Mouse (Mus musculus) spleen, embryonic (tissue): ENCODE measurements around the gene Ube2c.

ENCODE experiments used
- CTCF ChIA-PET: fragments of 350-600 bp; sonication (Branson Sonifier 250); formaldehyde crosslinking; loops from one replicate; lab custom pipeline; 2022; lab: Charles Lee

Gene Ube2c

DNA sequence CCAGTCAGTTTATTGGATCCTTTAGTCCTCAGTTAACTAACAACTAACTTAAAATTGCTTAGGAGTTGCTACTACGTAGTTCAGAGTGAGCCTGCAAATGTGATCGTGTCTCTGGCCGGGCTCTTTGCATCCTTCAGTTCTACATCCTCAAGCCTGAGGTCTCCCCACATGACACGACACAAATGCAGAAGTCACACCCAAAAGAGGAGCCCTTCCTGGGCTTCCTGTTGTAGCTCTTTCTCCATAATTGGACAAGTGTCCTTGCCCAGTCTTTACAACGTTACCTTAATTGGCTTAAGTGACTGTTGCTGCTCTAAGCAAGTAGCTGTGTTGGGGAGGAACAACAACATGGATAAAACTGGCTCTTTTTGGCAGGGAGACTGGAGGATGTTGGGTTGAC is 45.6 kb downstream of the Ube2c start:
- CTCF ChIA-PET, result no interaction called here

DNA sequence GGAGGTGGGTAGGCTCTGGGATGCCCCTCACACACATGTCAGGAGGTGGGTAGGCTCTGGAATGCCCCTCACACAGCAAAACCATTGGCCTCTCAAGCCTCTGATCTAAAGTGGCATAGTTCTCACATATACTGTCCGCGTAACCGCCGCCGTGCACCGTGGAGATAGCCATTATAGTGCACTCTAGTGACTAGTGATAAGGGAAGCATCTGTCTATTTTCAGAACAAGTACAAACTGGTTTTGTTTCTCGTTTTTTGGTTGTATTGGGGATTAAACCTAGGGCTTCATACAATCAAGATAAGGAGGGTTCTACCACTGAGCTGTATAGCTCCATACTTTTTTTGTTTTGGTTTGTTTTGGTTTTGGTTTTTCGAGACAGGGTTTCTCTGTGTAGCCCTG is 46.1 kb downstream of the Ube2c start:
- CTCF ChIA-PET, result no interaction called here

DNA sequence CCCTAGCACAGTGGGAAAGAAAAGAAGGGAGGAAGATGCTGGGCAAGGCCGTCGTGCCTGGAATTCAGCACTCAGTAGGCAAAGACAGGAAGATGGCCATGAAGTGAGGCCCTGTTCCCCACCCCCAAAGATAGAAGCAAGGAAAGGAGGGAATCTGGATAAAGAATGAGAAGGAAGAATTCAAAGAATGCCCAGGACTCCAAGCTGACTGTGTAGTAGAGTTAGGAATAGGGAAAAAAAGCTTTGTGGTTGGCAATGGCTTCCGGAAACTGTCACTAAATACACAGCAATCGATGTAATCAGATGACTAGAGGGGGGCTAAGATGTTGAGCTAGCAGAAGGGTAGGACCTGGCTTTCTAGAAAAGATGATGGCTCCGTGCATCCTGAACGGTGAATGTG is 47.5 kb downstream of the Ube2c start:
- CTCF ChIA-PET, result no interaction called here

DNA sequence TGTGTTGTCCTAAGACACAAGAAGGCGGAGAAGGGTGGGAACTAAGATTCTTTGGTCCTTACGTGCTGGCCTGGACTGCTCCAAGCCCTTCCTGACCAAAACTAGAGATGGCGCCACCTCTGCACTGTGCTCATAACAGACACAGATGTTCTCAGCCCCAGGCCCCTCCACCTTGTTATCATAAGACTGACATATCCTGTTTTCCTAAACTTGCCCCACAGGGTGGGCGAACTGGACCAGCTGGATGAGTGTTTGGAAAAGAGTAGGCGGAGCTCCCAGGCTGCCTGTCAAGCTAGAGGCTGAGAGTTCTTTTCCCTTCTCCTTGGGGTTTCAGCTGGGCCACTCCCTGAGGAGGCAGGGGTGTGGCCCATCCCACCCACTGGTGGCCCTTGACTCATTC is 48.0 kb downstream of the Ube2c start:
- CTCF ChIA-PET, result no interaction called here

DNA sequence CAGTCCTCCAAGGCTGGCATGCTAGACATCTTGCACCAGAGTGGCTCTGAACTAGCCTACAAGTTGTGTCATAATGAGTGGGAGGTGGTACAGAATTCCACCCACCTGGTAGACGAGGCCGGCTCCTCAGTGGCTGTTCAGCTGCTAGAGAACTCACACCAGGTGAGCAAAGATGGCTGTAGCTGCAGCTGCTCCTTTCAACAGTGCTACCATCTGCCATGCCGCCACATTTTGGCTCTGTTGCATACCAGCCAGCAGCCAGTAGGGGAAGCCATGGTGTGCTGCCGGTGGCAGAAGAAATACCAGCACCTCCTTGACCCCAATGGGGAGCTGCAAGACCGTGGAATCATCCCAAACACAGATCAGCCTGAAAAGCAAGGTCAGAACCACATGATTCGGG is 51.4 kb downstream of the Ube2c start:
- CTCF ChIA-PET, result no interaction called here

DNA sequence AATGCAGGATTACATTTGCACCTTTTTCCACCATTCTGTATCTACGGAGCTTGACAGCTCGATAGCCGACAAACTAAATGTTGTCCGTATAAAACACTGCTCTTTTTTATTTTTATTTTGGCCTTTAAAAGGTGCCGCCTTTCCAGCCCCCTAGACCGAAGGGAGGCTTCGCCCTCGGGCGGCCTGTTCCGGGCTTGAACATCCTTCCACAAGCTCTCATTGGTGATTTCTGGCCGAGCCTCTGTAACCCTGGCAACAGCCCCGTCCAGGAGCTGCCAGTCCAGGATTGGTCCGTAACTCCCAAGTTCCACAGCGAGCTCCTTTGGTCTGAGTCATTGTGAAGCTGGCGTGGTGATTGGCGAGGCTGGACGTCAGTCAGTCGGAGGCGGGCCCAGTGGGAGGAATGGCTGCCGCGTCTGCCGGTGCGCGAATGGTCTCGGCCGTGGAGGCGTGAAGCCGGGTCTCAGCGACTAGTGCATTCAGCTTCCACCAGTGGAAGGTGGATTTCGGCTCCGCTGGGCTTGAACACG is 53.0 kb downstream of the Ube2c start, which contains the start of gene Zswim1:
Gene Zswim1, plus strand, starts transcription at position 51 of the 530 bp plus-strand sequence.
- CTCF ChIA-PET, result interaction anchor here (0.6 kb wide), 1 partner anchor 162 kb away, joined by 3 read pairs; no protein-coding TSS in a partner anchor

DNA sequence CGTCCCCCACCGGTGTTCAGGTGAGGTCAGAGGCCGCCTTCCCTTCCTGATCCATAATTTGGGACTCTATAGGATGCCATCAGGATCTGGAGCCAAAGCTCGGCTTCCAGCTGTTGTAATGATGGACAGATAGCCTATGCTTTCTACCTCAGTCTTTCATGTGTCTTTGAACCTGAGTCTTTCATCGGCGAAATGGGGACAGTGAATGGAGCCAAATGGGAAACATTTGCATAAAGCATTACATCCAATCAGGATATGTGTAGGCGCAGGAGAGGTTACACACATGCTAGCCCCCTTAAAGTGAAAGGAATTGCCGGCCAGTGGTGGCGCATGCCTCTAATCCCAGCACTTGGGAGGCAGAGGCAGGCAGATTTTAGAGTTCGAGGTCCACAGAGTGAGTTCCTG is 53.5 kb downstream of the Ube2c start:
- CTCF ChIA-PET, result no interaction called here

DNA sequence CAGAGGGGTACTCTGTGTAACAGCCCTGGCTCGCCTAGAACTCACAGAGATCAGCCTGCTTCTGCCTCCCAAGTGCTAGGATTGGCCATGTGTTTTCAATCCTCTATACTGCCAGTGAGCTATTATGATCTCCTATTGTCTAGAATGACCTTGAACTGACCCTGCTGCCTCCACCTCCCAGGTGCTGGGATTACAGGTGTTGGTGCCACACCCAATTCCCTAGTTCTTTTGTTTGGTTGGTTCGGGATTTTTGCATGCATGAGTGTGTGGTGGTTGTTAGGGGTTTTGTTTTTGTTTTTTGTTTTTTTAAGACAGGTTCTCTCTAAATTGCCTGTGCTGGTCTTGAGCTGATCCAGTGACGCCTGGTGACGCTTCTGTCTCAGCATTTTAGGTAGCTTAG is 54.3 kb downstream of the Ube2c start:
- CTCF ChIA-PET, result interaction anchor here (0.5 to 0.6 kb wide), 2 partner anchors 26 to 70 kb away, joined by 3 to 4 read pairs; no protein-coding TSS in a partner anchor

DNA sequence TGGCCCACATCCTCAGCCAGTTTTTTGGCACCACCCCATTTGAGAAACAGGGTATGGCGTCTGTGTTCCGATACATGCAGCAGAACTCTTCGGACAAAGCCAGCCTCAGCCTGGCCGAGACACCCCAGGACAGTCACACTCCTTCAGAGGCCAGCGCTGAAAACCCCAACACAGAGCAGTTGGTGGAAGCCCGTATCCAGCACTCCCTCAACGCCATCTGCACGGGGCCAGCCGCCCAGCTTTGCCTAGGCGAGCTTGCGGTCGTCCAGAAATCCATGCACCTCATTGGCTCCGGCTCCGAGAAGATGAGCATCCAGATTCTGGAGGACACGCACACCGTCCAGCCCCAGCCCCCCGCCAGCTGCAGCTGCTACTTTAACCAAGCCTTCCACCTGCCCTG is 55.8 kb downstream of the Ube2c start:
- CTCF ChIA-PET, result no interaction called here

DNA sequence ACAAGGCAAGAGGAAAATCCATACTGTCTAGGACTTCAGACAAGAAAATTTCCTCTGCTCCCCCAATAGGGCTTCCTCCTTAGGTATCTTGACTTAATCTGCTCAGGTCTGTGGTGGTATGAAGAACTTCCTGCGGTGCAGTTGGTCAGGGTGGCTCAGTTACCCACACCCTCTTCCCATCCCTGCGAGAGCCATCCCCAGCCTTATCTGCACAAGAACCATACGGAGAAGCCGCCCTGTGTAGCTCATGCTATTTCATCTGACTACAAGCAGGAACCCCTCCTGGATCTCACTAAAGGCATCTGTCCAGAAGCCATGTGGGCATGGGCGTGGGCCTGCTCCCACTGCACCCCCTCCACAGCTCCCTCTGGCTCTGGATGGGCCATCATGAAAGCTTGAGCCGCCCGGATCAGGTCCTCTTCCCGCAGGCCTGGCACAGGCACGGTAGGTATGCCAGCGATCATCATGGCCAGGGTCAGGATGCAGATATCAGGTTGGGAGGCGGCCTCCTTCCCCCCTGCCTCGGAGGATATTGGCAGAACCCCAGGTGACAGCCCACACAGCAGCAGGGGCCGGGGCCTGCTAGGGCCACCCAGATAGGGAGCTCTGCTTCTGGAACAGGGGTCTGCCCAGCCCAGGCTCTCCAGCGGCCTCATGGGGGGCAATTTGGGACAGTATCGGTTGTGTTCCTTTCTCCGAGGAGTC is 57.6 kb downstream of the Ube2c start:
- CTCF ChIA-PET, result no interaction called here
